Mouse (Mus musculus): ENCODE results near the gene Ptch2.
A peak's percentile ranks its signal among the peaks of the same experiment; 100 is the strongest.

The Ptch2 gene

GRCm38 (mm10) chr4:117095551-117096452 is at the start of gene Ptch2:
Gene Ptch2, plus strand, starts transcription at chr4:117096075.
- DNase-seq (ENCODE audit: low read depth, low spot score) = peak; percentile 93

- DNase-seq (ENCODE audit: low read depth, low spot score) = no peak
Measured at GRCm38 (mm10) chr4:117048836-117049235, 47.0 kb upstream of the Ptch2 start.

GRCm38 (mm10) chr4:117049485-117049884 is 46.4 kb upstream of the Ptch2 start:
- DNase-seq (ENCODE audit: low read depth, low spot score) = no peak

- DNase-seq (ENCODE audit: low read depth, low spot score) = no peak
Measured at GRCm38 (mm10) chr4:117052626-117053025, 43.2 kb upstream of the Ptch2 start.

GRCm38 (mm10) chr4:117053956-117054355 is 41.9 kb upstream of the Ptch2 start:
- no peak for DNase-seq (ENCODE audit: low read depth, low spot score)

GRCm38 (mm10) chr4:117056102-117056501 is 39.8 kb upstream of the Ptch2 start:
- peak; percentile 9 for DNase-seq (ENCODE audit: low read depth, low spot score)

GRCm38 (mm10) chr4:117056514-117056913 is 39.4 kb upstream of the Ptch2 start:
- peak; percentile 83 for DNase-seq (ENCODE audit: low read depth, low spot score)

GRCm38 (mm10) chr4:117058512-117058911 is 37.4 kb upstream of the Ptch2 start:
- DNase-seq (ENCODE audit: low read depth, low spot score) = no peak

GRCm38 (mm10) chr4:117062700-117063390 is 33.0 kb upstream of the Ptch2 start:
- peak; percentile 13 for DNase-seq (ENCODE audit: low read depth, low spot score)

GRCm38 (mm10) chr4:117068035-117068434 is 27.8 kb upstream of the Ptch2 start:
- DNase-seq (ENCODE audit: low read depth, low spot score) = no peak

GRCm38 (mm10) chr4:117069647-117070046 is 26.2 kb upstream of the Ptch2 start:
- DNase-seq (ENCODE audit: low read depth, low spot score) = no peak

- DNase-seq (ENCODE audit: low read depth, low spot score) = no peak
Measured at GRCm38 (mm10) chr4:117070624-117071023, 25.3 kb upstream of the Ptch2 start.

- DNase-seq (ENCODE audit: low read depth, low spot score) = no peak
Measured at GRCm38 (mm10) chr4:117071183-117071582, 24.7 kb upstream of the Ptch2 start.

GRCm38 (mm10) chr4:117087948-117088640 is 7.8 kb upstream of the Ptch2 start:
- no peak for DNase-seq (ENCODE audit: low read depth, low spot score)

- DNase-seq (ENCODE audit: low read depth, low spot score) = no peak
Measured at GRCm38 (mm10) chr4:117090586-117090985, 5.3 kb upstream of the Ptch2 start.

GRCm38 (mm10) chr4:117094626-117095361 is 1.1 kb upstream of the Ptch2 start:
- DNase-seq (ENCODE audit: low read depth, low spot score) = no peak

GRCm38 (mm10) chr4:117096666-117097065 is 791 bp downstream of the Ptch2 start:
- no peak for DNase-seq (ENCODE audit: low read depth, low spot score)

- peak; percentile 33 for DNase-seq (ENCODE audit: low read depth, low spot score)
Measured at GRCm38 (mm10) chr4:117097969-117098763, 2.3 kb downstream of the Ptch2 start.

- peak; percentile 56 for DNase-seq (ENCODE audit: low read depth, low spot score)
Measured at GRCm38 (mm10) chr4:117098764-117099036, 2.8 kb downstream of the Ptch2 start.

- DNase-seq (ENCODE audit: low read depth, low spot score) = no peak
Measured at GRCm38 (mm10) chr4:117100036-117100435, 4.2 kb downstream of the Ptch2 start.

- DNase-seq (ENCODE audit: low read depth, low spot score) = peak; percentile 93
Measured at GRCm38 (mm10) chr4:117101218-117101617, 5.3 kb downstream of the Ptch2 start.
